Mouse (Mus musculus) embryonic facial prominence, embryonic 12.5 days (tissue): Measurements from ENCODE around the gene Mrpl33. TPM values are rescaled to one million over a fixed set of nuclear protein-coding genes. Genes with fewer than 3 reads are reported as not detected.

Source experiments
- ATAC-seq: fragments of 200-750 bp; cut with Nextera tagmentation; 2 replicates; pipeline ENCODE4 v1.8.0; 2017; ENCODE audit not compliant: insufficient number of reproducible peaks, insufficient read depth, low FRiP score, low TSS enrichment
- H3K27ac ChIP-seq: fragments of 300-500 bp; sonication (generic); 2 replicates; pipeline ENCODE4 v1.5.1; 2016; ENCODE audit warnings: mild to moderate bottlenecking
- H3K27me3 ChIP-seq: fragments of 300-500 bp; sonication (generic); 2 replicates; pipeline ENCODE4 v1.6.1; 2016; ENCODE audit warnings: mild to moderate bottlenecking, moderate library complexity
- H3K36me3 ChIP-seq: fragments of 300-500 bp; sonication (generic); 2 replicates; pipeline ENCODE4 v1.6.1; 2016; ENCODE audit warnings: mild to moderate bottlenecking
- H3K4me1 ChIP-seq: fragments of 300-500 bp; sonication (generic); 2 replicates; pipeline ENCODE4 v1.6.1; 2016
- H3K4me2 ChIP-seq: fragments of 300-500 bp; sonication (generic); replicated peaks from 2 replicates; pipeline ENCODE4 v1.6.1; 2016; ENCODE audit warnings: mild to moderate bottlenecking, moderate library complexity
- H3K4me3 ChIP-seq: fragments of 300-500 bp; sonication (generic); 2 replicates; pipeline ENCODE4 v1.5.1; 2016; ENCODE audit warnings: mild to moderate bottlenecking
- H3K9ac ChIP-seq: fragments of 300-500 bp; sonication (generic); 2 replicates; pipeline ENCODE4 v1.6.1; 2016; ENCODE audit warnings: mild to moderate bottlenecking, moderate library complexity
- H3K9me3 ChIP-seq: fragments of 300-500 bp; sonication (generic); 2 replicates; pipeline ENCODE4 v1.6.1; 2016; ENCODE audit warnings: mild to moderate bottlenecking, moderate library complexity
- WGBS: fragments of 180-500 bp; shearing (Covaris S2); methylation state at CpG from one replicate; pipeline ENCODE4 v1.1.7; 2016; 5-methylcytosine and 5-hydroxymethylcytosine counted together
- microRNA-seq: library from miRNA; unstranded; fragments of <30 nt; microRNA quantifications from one replicate; pipeline ENCODE4, GENCODE M21; 2017
- polyA plus RNA-seq: library from polyadenylated mRNA; unstranded; fragments of >200 nt; fragmentation: Nextera tagmentation; extraction: Ambion mirVana; gene quantifications from 2 replicates; pipeline ENCODE4 v1.2.1, GENCODE M21; 2016

Mrpl33 gene
- polyA plus RNA-seq, 1 experiment from 2014 or later = 230 TPM

DNA sequence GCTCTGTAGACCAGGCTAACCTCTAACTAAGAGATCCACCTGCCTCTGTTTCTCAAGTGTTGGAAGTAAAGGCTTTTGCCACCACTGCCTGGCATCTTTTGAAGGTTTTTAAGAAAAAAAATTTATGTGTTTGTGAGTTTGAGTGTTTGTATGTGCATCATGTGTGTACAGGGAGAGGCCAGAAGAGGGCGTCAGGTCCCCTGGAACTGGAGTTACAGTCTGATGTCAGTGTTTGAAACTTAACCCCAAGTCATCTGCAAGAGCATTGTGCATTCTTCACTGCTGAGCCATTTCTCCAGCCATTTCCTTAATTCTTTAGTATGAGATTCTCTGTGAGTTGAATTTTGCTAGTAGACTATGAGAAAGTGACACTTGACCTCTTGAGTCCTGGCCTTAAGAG lies 112.7 kb downstream of the Mrpl33 start:
- WGBS = 76% methylated on average over 1 of the region's 1 CpGs
- no peak for ATAC-seq
- Histone ChIP-seq H3K9ac (no peak overlapping the region), H3K4me2 (no peak overlapping the region), H3K9me3 (0 out of 2 replicates have a peak, but pooled peaks cover 3% of the 10 kb centered on the region), H3K27ac (no peak overlapping the region), H3K4me1 (no peaks in the 10 kb centered on the region), H3K27me3 (no peaks in the 10 kb centered on the region), H3K36me3 (no peaks in the 10 kb centered on the region), H3K4me3 (no peak overlapping the region)

- Histone ChIP-seq H3K9ac (no peak overlapping the region), H3K27me3 (no peaks in the 10 kb centered on the region), H3K4me1 (no peaks in the 10 kb centered on the region), H3K36me3 (no peaks in the 10 kb centered on the region), H3K4me3 (no peak overlapping the region), H3K4me2 (no peak overlapping the region), H3K27ac (no peak overlapping the region), H3K9me3 (0 out of 2 replicates have a peak, but pooled peaks cover 3% of the 10 kb centered on the region)
- WGBS = 76% methylated on average over 2 of the region's 2 CpGs
- ATAC-seq = no peak
These were observed 116.6 kb downstream of the Mrpl33 start for GRCm38 (mm10) chr5:31713280-31713711.

DNA sequence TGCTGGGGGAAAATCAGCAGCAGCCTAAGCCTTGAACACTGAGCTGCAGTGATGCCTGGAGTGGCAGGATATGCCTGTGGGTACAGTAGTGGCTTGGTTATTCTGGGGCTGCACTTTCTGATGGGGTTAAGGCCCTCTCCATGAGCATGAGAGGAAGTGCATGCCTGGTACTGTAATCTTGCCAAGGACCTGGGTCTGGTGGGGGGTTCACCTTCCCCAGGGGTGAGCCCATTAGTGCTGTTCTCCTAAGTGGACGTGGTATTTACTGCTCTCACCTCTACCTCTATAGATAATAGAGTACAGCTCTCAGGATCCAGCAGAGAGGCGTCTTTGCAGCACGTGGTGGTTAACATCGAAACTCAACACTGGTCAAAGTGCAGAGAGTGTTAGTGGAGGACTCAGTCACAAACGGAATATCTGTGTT lies 117.1 kb downstream of the Mrpl33 start:
- H3K4me3 ChIP-seq = no peak overlapping the region
- H3K36me3 ChIP-seq = no peaks in the 10 kb centered on the region
- no peaks in the 10 kb centered on the region for H3K4me1 ChIP-seq
- WGBS = 76% methylated on average over 5 of the region's 5 CpGs
- no peak overlapping the region for H3K9ac ChIP-seq
- H3K9me3 ChIP-seq = 0 out of 2 replicates have a peak, but pooled peaks cover 3% of the 10 kb centered on the region
- no peaks in the 10 kb centered on the region for H3K27me3 ChIP-seq
- no peak overlapping the region for H3K27ac ChIP-seq
- no peak overlapping the region for H3K4me2 ChIP-seq
- ATAC-seq = no peak

Small RNAs within 50 kb of the gene (microRNA-seq; reads per million reads assigned to microRNA genes)
- gene Mir3473e = not detected

Other genes starting within 250 kb of the Mrpl33 start
- gene Zfp512, start 144.5 kb upstream of the Mrpl33 start, polyA plus RNA-seq = 76.7 and 88.4 TPM in 2 replicates
- 0.13 and 0.20 TPM in 2 replicates for gene 4930548H24Rik, start 111.2 kb upstream of the Mrpl33 start, polyA plus RNA-seq
- gene Gpn1, start 102.2 kb upstream of the Mrpl33 start, polyA plus RNA-seq = 79.8 and 80.7 TPM in 2 replicates
- gene Slc4a1ap, start 69.9 kb upstream of the Mrpl33 start, polyA plus RNA-seq = 39.6 and 41.5 TPM in 2 replicates
- gene Supt7l, start 69.1 kb upstream of the Mrpl33 start, polyA plus RNA-seq = 31.0 and 33.1 TPM in 2 replicates
- 1.7 and 2.5 TPM in 2 replicates for gene Rbks, start 100.7 kb downstream of the Mrpl33 start, polyA plus RNA-seq
- 32.2 and 37.6 TPM in 2 replicates for gene Babam2, start 100.7 kb downstream of the Mrpl33 start, polyA plus RNA-seq